Mouse (Mus musculus): Measurements from ENCODE around the gene Il6ra. TPM values are rescaled to one million over a fixed set of nuclear protein-coding genes. Genes with fewer than 3 reads are reported as not detected.

The Il6ra gene
- polyA plus RNA-seq, 1 experiment from 2014 or later, result 1.2 TPM

- H3K27ac ChIP-seq (ENCODE audit: low read depth, low read length), result no peak overlapping the region
- H3K4me2 ChIP-seq (ENCODE audit: low read length), result no peak overlapping the region
- peaks cover 87% of the 10 kb centered on the region for H3K36me3 ChIP-seq (ENCODE audit: control insufficient read depth, insufficient read depth, low read length)
- no peaks in the 10 kb centered on the region for H3K9me3 ChIP-seq (ENCODE audit: control insufficient read depth, low read length)
- no peak for ATAC-seq
- WGBS, result 81% methylated on average over 6 of the region's 6 CpGs
- H3K4me1 ChIP-seq (ENCODE audit: control insufficient read depth, insufficient read depth, low read depth, low read length), result no peaks in the 10 kb centered on the region
- H3K4me3 ChIP-seq (ENCODE audit: low read length), result no peak overlapping the region
- H3K27me3 ChIP-seq (replicated peaks; ENCODE audit: control insufficient read depth, insufficient read depth, low read length), result no peaks in the 10 kb centered on the region
- no peak overlapping the region for H3K9ac ChIP-seq (ENCODE audit: low read depth, low read length)
Measured at GRCm38 (mm10) chr3:89948655-89949054, 35.7 kb upstream of the Il6ra start.

- Histone ChIP-seq H3K27ac (ENCODE audit: low read depth, low read length) (no peak overlapping the region), H3K4me1 (ENCODE audit: control insufficient read depth, insufficient read depth, low read depth, low read length) (no peaks in the 10 kb centered on the region), H3K9ac (ENCODE audit: low read depth, low read length) (no peak overlapping the region), H3K27me3 (replicated peaks; ENCODE audit: control insufficient read depth, insufficient read depth, low read length) (no peaks in the 10 kb centered on the region), H3K9me3 (ENCODE audit: control insufficient read depth, low read length) (no peaks in the 10 kb centered on the region), H3K4me2 (ENCODE audit: low read length) (no peak overlapping the region), H3K36me3 (ENCODE audit: control insufficient read depth, insufficient read depth, low read length) (peaks cover 88% of the 10 kb centered on the region), H3K4me3 (ENCODE audit: low read length) (no peak overlapping the region)
- no peak for ATAC-seq
- WGBS, result 88% methylated on average over 11 of the region's 11 CpGs
Measured at GRCm38 (mm10) chr3:89948021-89948420, 35.0 kb upstream of the Il6ra start.

GRCm38 (mm10) chr3:89945026-89945425 is 32.0 kb upstream of the Il6ra start:
- 85% methylated on average over 8 of the region's 8 CpGs for WGBS
- ATAC-seq, result no peak

GRCm38 (mm10) chr3:89942894-89943293 is 29.9 kb upstream of the Il6ra start:
- Histone ChIP-seq H3K4me1 (ENCODE audit: control insufficient read depth, insufficient read depth, low read depth, low read length) (no peaks in the 10 kb centered on the region), H3K4me2 (ENCODE audit: low read length) (no peak overlapping the region), H3K9ac (ENCODE audit: low read depth, low read length) (no peak overlapping the region), H3K36me3 (ENCODE audit: control insufficient read depth, insufficient read depth, low read length) (peaks cover 71% of the 10 kb centered on the region), H3K9me3 (ENCODE audit: control insufficient read depth, low read length) (no peaks in the 10 kb centered on the region), H3K4me3 (ENCODE audit: low read length) (no peak overlapping the region), H3K27ac (ENCODE audit: low read depth, low read length) (no peak overlapping the region), H3K27me3 (replicated peaks; ENCODE audit: control insufficient read depth, insufficient read depth, low read length) (no peaks in the 10 kb centered on the region)
- 94% methylated on average over 9 of the region's 9 CpGs for WGBS
- no peak for ATAC-seq

More at GRCm38 (mm10) chr3:89945026-89945425, 32.0 kb upstream of the Il6ra start:
- H3K27ac ChIP-seq (ENCODE audit: low read depth, low read length), result no peak overlapping the region
- H3K36me3 ChIP-seq (ENCODE audit: control insufficient read depth, insufficient read depth, low read length), result peaks cover 81% of the 10 kb centered on the region
- no peaks in the 10 kb centered on the region for H3K4me1 ChIP-seq (ENCODE audit: control insufficient read depth, insufficient read depth, low read depth, low read length)
- H3K27me3 ChIP-seq (replicated peaks; ENCODE audit: control insufficient read depth, insufficient read depth, low read length), result no peaks in the 10 kb centered on the region
- H3K9ac ChIP-seq (ENCODE audit: low read depth, low read length), result no peak overlapping the region
- H3K9me3 ChIP-seq (ENCODE audit: control insufficient read depth, low read length), result no peaks in the 10 kb centered on the region
- no peak overlapping the region for H3K4me2 ChIP-seq (ENCODE audit: low read length)
- H3K4me3 ChIP-seq (ENCODE audit: low read length), result no peak overlapping the region

- Histone ChIP-seq H3K36me3 (ENCODE audit: control insufficient read depth, insufficient read depth, low read length) (peaks cover 26% of the 10 kb centered on the region), H3K4me2 (ENCODE audit: low read length) (no peak overlapping the region), H3K9ac (ENCODE audit: low read depth, low read length) (no peak overlapping the region), H3K27ac (ENCODE audit: low read depth, low read length) (no peak overlapping the region), H3K27me3 (replicated peaks; ENCODE audit: control insufficient read depth, insufficient read depth, low read length) (no peaks in the 10 kb centered on the region), H3K4me3 (ENCODE audit: low read length) (no peak overlapping the region), H3K9me3 (ENCODE audit: control insufficient read depth, low read length) (no peaks in the 10 kb centered on the region), H3K4me1 (ENCODE audit: control insufficient read depth, insufficient read depth, low read depth, low read length) (no peaks in the 10 kb centered on the region)
- no peak for ATAC-seq
- WGBS, result 91% methylated on average over 3 of the region's 3 CpGs
Measured at GRCm38 (mm10) chr3:89936495-89936894, 23.5 kb upstream of the Il6ra start.

- 95% methylated on average over 2 of the region's 2 CpGs for WGBS
Measured at GRCm38 (mm10) chr3:89932925-89933324, 19.9 kb upstream of the Il6ra start.

GRCm38 (mm10) chr3:89928956-89929355 is 16.0 kb upstream of the Il6ra start:
- ATAC-seq, result no peak
- no peak overlapping the region for H3K4me2 ChIP-seq (ENCODE audit: low read length)
- no peak overlapping the region for H3K4me3 ChIP-seq (ENCODE audit: low read length)
- H3K9ac ChIP-seq (ENCODE audit: low read depth, low read length), result no peak overlapping the region
- H3K9me3 ChIP-seq (ENCODE audit: control insufficient read depth, low read length), result no peaks in the 10 kb centered on the region
- no peaks in the 10 kb centered on the region for H3K27me3 ChIP-seq (replicated peaks; ENCODE audit: control insufficient read depth, insufficient read depth, low read length)
- no peaks in the 10 kb centered on the region for H3K4me1 ChIP-seq (ENCODE audit: control insufficient read depth, insufficient read depth, low read depth, low read length)
- no peak overlapping the region for H3K27ac ChIP-seq (ENCODE audit: low read depth, low read length)
- H3K36me3 ChIP-seq (ENCODE audit: control insufficient read depth, insufficient read depth, low read length), result no peaks in the 10 kb centered on the region
- 71% methylated on average over 4 of the region's 4 CpGs for WGBS

More at GRCm38 (mm10) chr3:89932925-89933324, 19.9 kb upstream of the Il6ra start:
- H3K27me3 ChIP-seq (replicated peaks; ENCODE audit: control insufficient read depth, insufficient read depth, low read length), result no peaks in the 10 kb centered on the region
- H3K9ac ChIP-seq (ENCODE audit: low read depth, low read length), result no peak overlapping the region
- peaks cover 6% of the 10 kb centered on the region; the same call in 1 of the 2 replicates for H3K36me3 ChIP-seq (ENCODE audit: control insufficient read depth, insufficient read depth, low read length)
- no peaks in the 10 kb centered on the region for H3K9me3 ChIP-seq (ENCODE audit: control insufficient read depth, low read length)
- no peak overlapping the region for H3K27ac ChIP-seq (ENCODE audit: low read depth, low read length)
- no peak overlapping the region for H3K4me2 ChIP-seq (ENCODE audit: low read length)
- H3K4me1 ChIP-seq (ENCODE audit: control insufficient read depth, insufficient read depth, low read depth, low read length), result no peaks in the 10 kb centered on the region
- no peak overlapping the region for H3K4me3 ChIP-seq (ENCODE audit: low read length)
- ATAC-seq, result no peak

- no peaks in the 10 kb centered on the region for H3K36me3 ChIP-seq (ENCODE audit: control insufficient read depth, insufficient read depth, low read length)
- H3K9ac ChIP-seq (ENCODE audit: low read depth, low read length), result no peak overlapping the region
- ATAC-seq, result no peak
- H3K4me1 ChIP-seq (ENCODE audit: control insufficient read depth, insufficient read depth, low read depth, low read length), result no peaks in the 10 kb centered on the region
- no peaks in the 10 kb centered on the region for H3K27me3 ChIP-seq (replicated peaks; ENCODE audit: control insufficient read depth, insufficient read depth, low read length)
- WGBS, result 100% methylated on average over 1 of the region's 1 CpGs
- H3K9me3 ChIP-seq (ENCODE audit: control insufficient read depth, low read length), result no peaks in the 10 kb centered on the region
- no peak overlapping the region for H3K4me2 ChIP-seq (ENCODE audit: low read length)
- H3K27ac ChIP-seq (ENCODE audit: low read depth, low read length), result no peak overlapping the region
- H3K4me3 ChIP-seq (ENCODE audit: low read length), result no peak overlapping the region
Measured at GRCm38 (mm10) chr3:89926440-89926839, 13.4 kb upstream of the Il6ra start.

- Histone ChIP-seq H3K4me2 (ENCODE audit: low read length) (no peak overlapping the region), H3K4me3 (ENCODE audit: low read length) (no peak overlapping the region), H3K27ac (ENCODE audit: low read depth, low read length) (no peak overlapping the region), H3K4me1 (ENCODE audit: control insufficient read depth, insufficient read depth, low read depth, low read length) (no peaks in the 10 kb centered on the region), H3K9ac (ENCODE audit: low read depth, low read length) (no peak overlapping the region), H3K36me3 (ENCODE audit: control insufficient read depth, insufficient read depth, low read length) (no peaks in the 10 kb centered on the region), H3K27me3 (replicated peaks; ENCODE audit: control insufficient read depth, insufficient read depth, low read length) (no peaks in the 10 kb centered on the region), H3K9me3 (ENCODE audit: control insufficient read depth, low read length) (no peaks in the 10 kb centered on the region)
- 75% methylated on average over 6 of the region's 6 CpGs for WGBS
- no peak for ATAC-seq
Measured at GRCm38 (mm10) chr3:89920711-89921110, 7.7 kb upstream of the Il6ra start.

GRCm38 (mm10) chr3:89917408-89917807 is 4.4 kb upstream of the Il6ra start:
- Histone ChIP-seq H3K4me1 (ENCODE audit: control insufficient read depth, insufficient read depth, low read depth, low read length) (peaks cover 6% of the 10 kb centered on the region), H3K9me3 (ENCODE audit: control insufficient read depth, low read length) (no peaks in the 10 kb centered on the region), H3K4me2 (ENCODE audit: low read length) (no peak overlapping the region), H3K36me3 (ENCODE audit: control insufficient read depth, insufficient read depth, low read length) (no peaks in the 10 kb centered on the region), H3K9ac (ENCODE audit: low read depth, low read length) (no peak overlapping the region), H3K27ac (ENCODE audit: low read depth, low read length) (no peak overlapping the region), H3K4me3 (ENCODE audit: low read length) (no peak overlapping the region), H3K27me3 (replicated peaks; ENCODE audit: control insufficient read depth, insufficient read depth, low read length) (peaks cover 11% of the 10 kb centered on the region; the same call in 1 of the 2 replicates)
- WGBS, result 41% methylated on average over 3 of the region's 3 CpGs
- ATAC-seq, result no peak

Measured in hindbrain, embryonic 16.5 days (tissue).